Mouse (Mus musculus) testis, adult 2 months (tissue): ENCODE data around the gene Zmiz1.

ENCODE experiments used
- CTCF ChIP-seq: fragments of 200-500 bp; IDR thresholded peaks from 2 replicates; pipeline ENCODE4 v1.5.1; 2012; ENCODE audit warnings: low read depth, mild to moderate bottlenecking, inconsistent platforms, low read length, moderate library complexity; ENCODE audit not compliant: control insufficient read depth, insufficient read depth, insufficient replicate concordance
- POLR2A ChIP-seq: fragments of 200-500 bp; IDR thresholded peaks from 2 replicates; pipeline ENCODE4 v1.6.1; 2012; ENCODE audit warnings: low read depth, mild to moderate bottlenecking, inconsistent platforms, low read length, moderate library complexity; ENCODE audit not compliant: control insufficient read depth

DNA sequence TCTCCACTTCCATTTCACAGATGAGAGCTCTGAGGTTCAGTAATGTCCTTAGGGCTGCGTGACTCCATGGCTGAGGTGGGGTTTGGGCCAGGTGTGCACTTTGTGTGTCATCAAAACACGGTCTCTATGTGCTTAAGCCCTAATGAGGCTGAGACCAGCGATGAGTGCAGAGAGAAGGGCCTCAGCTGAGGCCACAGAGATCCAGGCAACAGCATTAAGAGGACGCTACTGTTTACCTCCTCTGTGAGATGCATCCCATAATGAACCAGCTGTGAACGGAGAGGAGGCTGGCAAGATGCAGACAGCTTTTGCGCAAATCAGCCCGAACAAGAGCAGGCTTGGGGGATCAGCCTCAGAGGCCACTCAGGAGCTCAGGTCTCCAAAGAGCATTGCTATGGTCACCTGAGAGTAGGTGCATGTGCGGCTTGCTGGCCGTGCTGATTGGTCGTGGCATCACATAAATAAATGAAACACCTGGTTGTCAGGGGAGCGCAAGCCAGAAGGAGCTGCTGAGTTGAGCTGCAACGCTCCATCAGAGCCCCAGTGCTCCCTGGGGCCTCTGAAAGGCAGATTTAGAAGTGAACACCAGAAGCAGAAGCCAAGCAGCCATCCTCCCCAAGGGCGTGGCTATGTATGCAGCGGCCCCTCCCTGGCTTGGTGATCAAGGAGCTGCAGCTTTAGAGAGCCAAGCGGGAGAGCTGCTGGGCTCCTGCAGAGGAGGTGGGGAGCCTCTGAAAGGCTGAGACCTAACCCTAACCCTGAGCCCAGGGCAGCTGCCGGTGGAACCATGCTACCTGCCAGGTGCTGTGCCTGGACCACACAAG lies 115.3 kb downstream of the Zmiz1 start:
- TF ChIP-seq CTCF (no peak), POLR2A (no peak)
